Mouse (Mus musculus) ES-Bruce4 (cell line): Measurements from ENCODE around the gene Ankrd2.

Experiments used
- CTCF ChIP-seq: IDR thresholded peaks from one replicate; pipeline ENCODE4 v1.8.1; 2011; ENCODE audit warnings: low read depth, low read length
- EP300 ChIP-seq: IDR thresholded peaks from 2 replicates; pipeline ENCODE4 v1.6.1; 2011; ENCODE audit warnings: low read depth, low read length; ENCODE audit not compliant: insufficient read depth
- POLR2A ChIP-seq: IDR thresholded peaks from one replicate; pipeline ENCODE4 v1.8.1; 2011; ENCODE audit warnings: low read length; ENCODE audit not compliant: insufficient read depth

DNA sequence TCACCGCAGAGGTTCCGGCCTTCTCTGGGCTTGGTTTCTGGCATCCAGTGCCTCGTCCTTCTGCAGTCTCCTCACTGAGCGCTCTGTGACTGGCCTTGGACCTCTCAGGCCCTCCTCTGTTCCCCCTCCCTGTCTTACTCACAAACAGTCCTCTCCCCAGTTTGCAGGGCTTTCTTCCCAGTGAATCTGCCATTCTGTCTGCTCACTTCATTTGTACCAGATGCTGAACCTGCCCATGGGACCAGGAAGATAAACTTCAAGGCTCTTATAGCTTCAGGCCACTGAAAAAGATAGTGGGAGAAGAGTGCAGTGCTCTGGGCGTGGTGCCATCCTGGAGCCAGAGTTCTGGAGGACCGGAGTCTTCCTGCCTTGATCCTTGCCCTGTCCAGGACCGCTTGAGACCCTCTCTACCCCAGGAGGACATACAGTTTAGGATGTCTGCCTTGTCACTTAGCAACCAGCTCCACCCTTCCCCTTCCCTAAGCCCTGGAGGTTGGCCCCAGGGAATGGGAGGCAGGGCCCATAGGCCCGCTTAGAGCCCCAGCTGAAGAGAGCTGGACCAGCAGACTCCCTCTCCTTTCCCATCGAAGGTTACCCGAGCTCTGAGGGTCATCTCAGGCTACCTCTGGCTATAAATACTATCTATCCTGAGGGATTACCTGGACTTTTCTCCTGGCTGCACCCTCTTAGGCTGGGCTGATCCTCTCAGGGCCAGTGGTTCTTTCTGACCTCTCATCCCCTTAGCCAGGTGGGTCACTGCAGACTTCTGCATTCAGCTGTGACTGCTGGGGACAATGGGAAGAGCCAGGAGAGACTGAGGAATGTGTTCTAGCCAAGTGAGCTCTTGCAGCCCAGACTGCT lies 13.9 kb upstream of the Ankrd2 start:
- TF ChIP-seq CTCF (no peak), POLR2A (no peak), EP300 (no peak)
